Mouse (Mus musculus): Measurements from ENCODE around the gene St7. TPM values are rescaled to one million over a fixed set of nuclear protein-coding genes. Genes with fewer than 3 reads are reported as not detected.

Gene St7
- polyA plus RNA-seq, 1 experiment: 7.4 TPM

- Histone ChIP-seq H3K9ac (ENCODE audit: low read depth, poor library complexity, severe bottlenecking) (no peak overlapping the region), H3K4me3 (ENCODE audit: low read depth, low read length) (no peak overlapping the region), H3K27ac (ENCODE audit: insufficient read depth, low read length) (no peak overlapping the region), H3K9me3 (replicated peaks; ENCODE audit: control insufficient read depth, insufficient read depth, low read length, poor library complexity, severe bottlenecking) (no peaks in the 10 kb centered on the region), H3K4me1 (ENCODE audit: control insufficient read depth, insufficient read depth, low read length) (no peaks in the 10 kb centered on the region), H3K36me3 (ENCODE audit: control insufficient read depth, insufficient read depth, low read length, poor library complexity, severe bottlenecking) (no peaks in the 10 kb centered on the region), H3K27me3 (ENCODE audit: control insufficient read depth, insufficient read depth, low read length, poor library complexity, severe bottlenecking) (no peaks in the 10 kb centered on the region)
- no peak for TF ChIP-seq CTCF (IDR thresholded peaks at IDR 0.05; ENCODE audit: low read depth, low read length)
- no peak for TF ChIP-seq POLR2A (IDR thresholded peaks at IDR 0.05; ENCODE audit: insufficient read depth, low read length)
- TF ChIP-seq EP300 (IDR thresholded peaks at IDR 0.05; ENCODE audit: insufficient read depth, low read depth, low read length): no peak
These were observed 249.6 kb downstream of the St7 start for GRCm38 (mm10) chr6:17942344-17942743.

- H3K9ac ChIP-seq (ENCODE audit: low read depth, poor library complexity, severe bottlenecking): no peak overlapping the region
- no peak overlapping the region for H3K27ac ChIP-seq (ENCODE audit: insufficient read depth, low read length)
- no peaks in the 10 kb centered on the region for H3K27me3 ChIP-seq (ENCODE audit: control insufficient read depth, insufficient read depth, low read length, poor library complexity, severe bottlenecking)
- H3K9me3 ChIP-seq (replicated peaks; ENCODE audit: control insufficient read depth, insufficient read depth, low read length, poor library complexity, severe bottlenecking): no peaks in the 10 kb centered on the region
- no peaks in the 10 kb centered on the region for H3K4me1 ChIP-seq (ENCODE audit: control insufficient read depth, insufficient read depth, low read length)
- H3K4me3 ChIP-seq (ENCODE audit: low read depth, low read length): no peak overlapping the region
- H3K36me3 ChIP-seq (ENCODE audit: control insufficient read depth, insufficient read depth, low read length, poor library complexity, severe bottlenecking): no peaks in the 10 kb centered on the region
- TF ChIP-seq EP300 (IDR thresholded peaks at IDR 0.05; ENCODE audit: insufficient read depth, low read depth, low read length) (no peak), POLR2A (IDR thresholded peaks at IDR 0.05; ENCODE audit: insufficient read depth, low read length) (no peak), CTCF (IDR thresholded peaks at IDR 0.05; ENCODE audit: low read depth, low read length) (no peak)
These were observed 251.3 kb downstream of the St7 start for GRCm38 (mm10) chr6:17943877-17944617.

- TF ChIP-seq POLR2A (IDR thresholded peaks at IDR 0.05; ENCODE audit: insufficient read depth, low read length): no peak
- no peaks in the 10 kb centered on the region for H3K36me3 ChIP-seq (ENCODE audit: control insufficient read depth, insufficient read depth, low read length, poor library complexity, severe bottlenecking)
- H3K4me1 ChIP-seq (ENCODE audit: control insufficient read depth, insufficient read depth, low read length): no peaks in the 10 kb centered on the region
- no peak overlapping the region for H3K27ac ChIP-seq (ENCODE audit: insufficient read depth, low read length)
- no peak overlapping the region for H3K9ac ChIP-seq (ENCODE audit: low read depth, poor library complexity, severe bottlenecking)
- no peaks in the 10 kb centered on the region for H3K9me3 ChIP-seq (replicated peaks; ENCODE audit: control insufficient read depth, insufficient read depth, low read length, poor library complexity, severe bottlenecking)
- H3K27me3 ChIP-seq (ENCODE audit: control insufficient read depth, insufficient read depth, low read length, poor library complexity, severe bottlenecking): no peaks in the 10 kb centered on the region
- H3K4me3 ChIP-seq (ENCODE audit: low read depth, low read length): no peak overlapping the region
These were observed 253.7 kb downstream of the St7 start for GRCm38 (mm10) chr6:17946456-17946855.

GRCm38 (mm10) chr6:17947130-17947831 lies 254.5 kb downstream of the St7 start:
- TF ChIP-seq POLR2A (IDR thresholded peaks at IDR 0.05; ENCODE audit: insufficient read depth, low read length): no peak
- no peak for TF ChIP-seq CTCF (IDR thresholded peaks at IDR 0.05; ENCODE audit: low read depth, low read length)
- no peak for TF ChIP-seq EP300 (IDR thresholded peaks at IDR 0.05; ENCODE audit: insufficient read depth, low read depth, low read length)
- H3K9ac ChIP-seq (ENCODE audit: low read depth, poor library complexity, severe bottlenecking): no peak overlapping the region
- H3K36me3 ChIP-seq (ENCODE audit: control insufficient read depth, insufficient read depth, low read length, poor library complexity, severe bottlenecking): no peaks in the 10 kb centered on the region
- H3K4me3 ChIP-seq (ENCODE audit: low read depth, low read length): no peak overlapping the region
- H3K4me1 ChIP-seq (ENCODE audit: control insufficient read depth, insufficient read depth, low read length): no peaks in the 10 kb centered on the region
- H3K27me3 ChIP-seq (ENCODE audit: control insufficient read depth, insufficient read depth, low read length, poor library complexity, severe bottlenecking): no peaks in the 10 kb centered on the region
- no peaks in the 10 kb centered on the region for H3K9me3 ChIP-seq (replicated peaks; ENCODE audit: control insufficient read depth, insufficient read depth, low read length, poor library complexity, severe bottlenecking)
- H3K27ac ChIP-seq (ENCODE audit: insufficient read depth, low read length): no peak overlapping the region

GRCm38 (mm10) chr6:17949103-17949502 lies 256.4 kb downstream of the St7 start:
- Histone ChIP-seq H3K9ac (ENCODE audit: low read depth, poor library complexity, severe bottlenecking) (no peak overlapping the region), H3K27ac (ENCODE audit: insufficient read depth, low read length) (no peak overlapping the region), H3K36me3 (ENCODE audit: control insufficient read depth, insufficient read depth, low read length, poor library complexity, severe bottlenecking) (no peaks in the 10 kb centered on the region), H3K4me1 (ENCODE audit: control insufficient read depth, insufficient read depth, low read length) (no peaks in the 10 kb centered on the region), H3K4me3 (ENCODE audit: low read depth, low read length) (no peak overlapping the region), H3K27me3 (ENCODE audit: control insufficient read depth, insufficient read depth, low read length, poor library complexity, severe bottlenecking) (no peaks in the 10 kb centered on the region), H3K9me3 (replicated peaks; ENCODE audit: control insufficient read depth, insufficient read depth, low read length, poor library complexity, severe bottlenecking) (no peaks in the 10 kb centered on the region)
- no peak for TF ChIP-seq POLR2A (IDR thresholded peaks at IDR 0.05; ENCODE audit: insufficient read depth, low read length)
- no peak for TF ChIP-seq EP300 (IDR thresholded peaks at IDR 0.05; ENCODE audit: insufficient read depth, low read depth, low read length)
- TF ChIP-seq CTCF (IDR thresholded peaks at IDR 0.05; ENCODE audit: low read depth, low read length): no peak

GRCm38 (mm10) chr6:17951779-17952178 lies 259.0 kb downstream of the St7 start:
- Histone ChIP-seq H3K9me3 (replicated peaks; ENCODE audit: control insufficient read depth, insufficient read depth, low read length, poor library complexity, severe bottlenecking) (no peaks in the 10 kb centered on the region), H3K4me3 (ENCODE audit: low read depth, low read length) (no peak overlapping the region), H3K9ac (ENCODE audit: low read depth, poor library complexity, severe bottlenecking) (no peak overlapping the region), H3K36me3 (ENCODE audit: control insufficient read depth, insufficient read depth, low read length, poor library complexity, severe bottlenecking) (no peaks in the 10 kb centered on the region), H3K4me1 (ENCODE audit: control insufficient read depth, insufficient read depth, low read length) (no peaks in the 10 kb centered on the region), H3K27ac (ENCODE audit: insufficient read depth, low read length) (no peak overlapping the region), H3K27me3 (ENCODE audit: control insufficient read depth, insufficient read depth, low read length, poor library complexity, severe bottlenecking) (no peaks in the 10 kb centered on the region)
- TF ChIP-seq POLR2A (IDR thresholded peaks at IDR 0.05; ENCODE audit: insufficient read depth, low read length) (no peak), EP300 (IDR thresholded peaks at IDR 0.05; ENCODE audit: insufficient read depth, low read depth, low read length) (no peak), CTCF (IDR thresholded peaks at IDR 0.05; ENCODE audit: low read depth, low read length) (no peak)
